Mouse (Mus musculus) small intestine, adult 2 months (tissue): Measurements from ENCODE around the gene Nxf7.

ENCODE experiments used
- CTCF ChIP-seq: fragments of 200-500 bp; IDR thresholded peaks from 2 replicates; pipeline ENCODE4 v1.5.1; 2012; ENCODE audit warnings: low read depth, mild to moderate bottlenecking, control low read depth, inconsistent platforms, low read length, moderate library complexity, mixed read lengths; ENCODE audit not compliant: insufficient replicate concordance, insufficient read length; ENCODE audit errors: extremely low read depth
- POLR2A ChIP-seq: fragments of 200-500 bp; IDR thresholded peaks from 2 replicates; pipeline ENCODE4 v1.6.1; 2012; ENCODE audit warnings: low read depth, mild to moderate bottlenecking, control low read depth, inconsistent platforms, low read length, moderate library complexity

DNA sequence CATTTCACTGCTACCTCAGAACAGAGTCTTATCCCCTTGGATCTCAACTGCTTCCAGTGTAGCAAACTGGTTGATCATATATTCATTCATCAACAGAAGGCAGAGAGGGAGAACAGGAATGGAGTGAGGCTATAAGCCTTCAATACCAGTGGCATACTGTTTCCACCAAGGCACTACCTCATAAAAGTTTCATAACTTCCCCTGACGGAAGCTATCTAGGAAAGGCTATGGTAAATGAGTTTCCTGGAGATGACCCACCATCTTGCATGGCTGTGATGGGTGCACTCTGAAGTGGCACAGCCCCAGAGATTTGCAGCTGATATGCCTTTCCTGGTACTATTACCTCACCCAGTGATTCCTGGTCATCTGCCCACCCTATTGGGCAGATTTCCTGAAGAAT, 22.2 kb downstream of the Nxf7 start:
- no peak for TF ChIP-seq CTCF
- no peak for TF ChIP-seq POLR2A
